Mouse (Mus musculus) heart, embryonic 11.5 days (tissue): Measurements from ENCODE around the gene Mark2. TPM values are rescaled to one million over a fixed set of nuclear protein-coding genes. Genes with fewer than 3 reads are reported as not detected.
A peak's percentile ranks its signal among the peaks of the same experiment; 100 is the strongest.

Experiments
- ATAC-seq: fragments of 200-750 bp; cut with Nextera tagmentation; replicated peaks from 2 replicates; pipeline ENCODE4 v1.8.0; 2017; ENCODE audit warnings: moderate library complexity; ENCODE audit not compliant: insufficient number of reproducible peaks, low FRiP score, low TSS enrichment
- H3K27ac ChIP-seq: fragments of 300-500 bp; sonication (generic); 2 replicates; pipeline ENCODE4 v1.5.1; 2014; ENCODE audit warnings: mild to moderate bottlenecking, low read depth, low read length
- H3K27me3 ChIP-seq: fragments of 300-500 bp; sonication (generic); 2 replicates; pipeline ENCODE4 v1.6.1; 2014; ENCODE audit warnings: mild to moderate bottlenecking, low read length, mixed read lengths; ENCODE audit not compliant: control insufficient read depth, insufficient read depth
- H3K36me3 ChIP-seq: fragments of 300-500 bp; sonication (generic); 2 replicates; pipeline ENCODE4 v1.6.1; 2014; ENCODE audit warnings: mild to moderate bottlenecking, low read length, moderate library complexity, mixed read lengths; ENCODE audit not compliant: control insufficient read depth, insufficient read depth
- H3K4me1 ChIP-seq: fragments of 300-500 bp; sonication (generic); 2 replicates; pipeline ENCODE4 v1.6.1; 2014; ENCODE audit warnings: low read length; ENCODE audit not compliant: control insufficient read depth, insufficient read depth
- H3K4me2 ChIP-seq: fragments of 300-500 bp; sonication (generic); 2 replicates; pipeline ENCODE4 v1.6.1; 2014; ENCODE audit warnings: mild to moderate bottlenecking, moderate library complexity
- H3K4me3 ChIP-seq: fragments of 300-500 bp; sonication (generic); 2 replicates; pipeline ENCODE4 v1.5.1; 2014; ENCODE audit warnings: low read depth, low read length
- H3K9ac ChIP-seq: fragments of 300-500 bp; sonication (generic); 2 replicates; pipeline ENCODE4 v1.6.1; 2014; ENCODE audit warnings: mild to moderate bottlenecking, low read depth, low read length, moderate library complexity
- H3K9me3 ChIP-seq: fragments of 300-500 bp; sonication (generic); replicated peaks from 2 replicates; pipeline ENCODE4 v1.6.1; 2016; ENCODE audit warnings: low read length; ENCODE audit not compliant: control insufficient read depth
- WGBS: fragments of 180-500 bp; shearing (Covaris S2); extraction: QIAGEN DNeasy Blood & Tissue Kit; methylation state at CpG from one replicate; pipeline ENCODE4 v1.1.7; 2014; ENCODE audit not compliant: insufficient replicate concordance; 5-methylcytosine and 5-hydroxymethylcytosine counted together
- polyA plus RNA-seq: library from polyadenylated mRNA; unstranded; fragments of >200 nt; fragmentation: Nextera tagmentation; extraction: Ambion mirVana; gene quantifications from 2 replicates; pipeline ENCODE4 v1.2.1, GENCODE M21; 2014

Gene Mark2
- polyA plus RNA-seq, 1 experiment from 2014 or later, result 34.5 TPM

GRCm38 (mm10) chr19:7295071-7295658 is 46.5 kb downstream of the Mark2 start:
- WGBS, result 46% methylated on average over 13 of the region's 15 CpGs
- H3K9me3 ChIP-seq, result no peaks in the 10 kb centered on the region
- peak overlapping the region; percentile 62 for H3K27ac ChIP-seq
- no peaks in the 10 kb centered on the region; the same call in 1 of the 2 replicates for H3K36me3 ChIP-seq
- no peaks in the 10 kb centered on the region for H3K27me3 ChIP-seq
- ATAC-seq, result peak; percentile 80
- peaks cover 42% of the 10 kb centered on the region for H3K4me1 ChIP-seq
- H3K4me3 ChIP-seq, result peak overlapping the region; percentile 17
- peak overlapping the region; percentile 29 for H3K9ac ChIP-seq
- H3K4me2 ChIP-seq, result peak overlapping the region; percentile 54

- WGBS, result 54% methylated on average over 8 of the region's 8 CpGs
- H3K4me3 ChIP-seq, result peak overlapping the region; percentile 17; the same call in 1 of the 2 replicates
- no peaks in the 10 kb centered on the region for H3K9me3 ChIP-seq
- H3K4me1 ChIP-seq, result peaks cover 49% of the 10 kb centered on the region
- no peak overlapping the region for H3K9ac ChIP-seq
- ATAC-seq, result no peak
- no peaks in the 10 kb centered on the region for H3K27me3 ChIP-seq
- H3K4me2 ChIP-seq, result peak overlapping the region; percentile 54; the same call in 1 of the 2 replicates
- peaks cover 2% of the 10 kb centered on the region; the same call in 1 of the 2 replicates for H3K36me3 ChIP-seq
- no peak overlapping the region for H3K27ac ChIP-seq
Observed at GRCm38 (mm10) chr19:7294098-7294876, 47.4 kb downstream of the Mark2 start.

- no peak overlapping the region for H3K27ac ChIP-seq
- peaks cover 6% of the 10 kb centered on the region for H3K36me3 ChIP-seq
- WGBS, result 83% methylated on average over 7 of the region's 7 CpGs
- no peak for ATAC-seq
- no peak overlapping the region for H3K9ac ChIP-seq
- H3K4me1 ChIP-seq, result peaks cover 43% of the 10 kb centered on the region
- no peak overlapping the region for H3K4me3 ChIP-seq
- no peak overlapping the region for H3K4me2 ChIP-seq
- H3K27me3 ChIP-seq, result no peaks in the 10 kb centered on the region
- no peaks in the 10 kb centered on the region for H3K9me3 ChIP-seq
Observed at GRCm38 (mm10) chr19:7291958-7292709, 49.5 kb downstream of the Mark2 start.

DNA sequence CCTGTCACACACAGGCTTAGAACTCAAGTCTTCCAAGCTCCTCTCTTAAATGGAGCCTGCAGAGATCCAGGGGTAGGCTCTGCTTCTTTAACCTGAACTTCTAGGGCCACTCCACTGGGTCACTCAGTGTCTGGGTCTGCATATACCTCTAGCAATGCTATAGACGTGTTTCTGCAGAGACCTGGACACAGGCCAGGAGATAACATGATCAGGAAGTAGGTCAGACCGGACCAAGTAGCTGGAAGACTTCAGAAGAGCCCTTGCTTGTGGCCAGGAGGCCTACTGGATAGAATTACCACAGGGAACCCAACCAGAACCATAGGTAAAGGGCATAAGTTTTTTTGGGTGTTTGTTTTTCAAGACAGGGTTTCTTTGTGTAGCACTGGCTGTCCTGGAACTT is 51.9 kb downstream of the Mark2 start:
- ATAC-seq, result no peak
- Histone ChIP-seq H3K36me3 (peaks cover 18% of the 10 kb centered on the region), H3K27ac (no peak overlapping the region), H3K4me3 (no peak overlapping the region), H3K9ac (no peak overlapping the region), H3K9me3 (no peaks in the 10 kb centered on the region), H3K4me2 (no peak overlapping the region), H3K27me3 (no peaks in the 10 kb centered on the region), H3K4me1 (peaks cover 30% of the 10 kb centered on the region)
- WGBS, result 30% methylated on average over 2 of the region's 2 CpGs

DNA sequence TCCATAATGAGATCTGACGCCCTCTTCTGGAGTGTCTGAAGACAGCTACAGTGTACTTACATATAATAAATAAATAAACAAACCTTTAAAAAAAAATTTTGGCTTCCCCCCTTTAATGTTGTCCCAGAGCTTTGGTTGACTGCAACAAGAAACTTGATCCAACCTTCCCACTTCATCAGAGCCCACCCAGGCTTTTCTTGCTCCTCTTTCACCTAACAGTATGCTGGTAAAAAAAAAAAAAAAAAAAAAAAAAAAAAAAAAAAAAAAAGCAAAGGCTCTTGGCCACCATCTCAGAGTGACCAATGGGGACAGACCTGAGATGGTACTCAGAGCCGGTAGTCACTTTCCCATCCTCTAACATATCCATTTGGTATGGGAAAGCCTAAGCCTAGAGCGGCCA is 53.4 kb downstream of the Mark2 start:
- WGBS, result 80% methylated on average over 3 of the region's 3 CpGs
- no peak overlapping the region for H3K4me2 ChIP-seq
- H3K27ac ChIP-seq, result no peak overlapping the region
- no peaks in the 10 kb centered on the region for H3K27me3 ChIP-seq
- peaks cover 23% of the 10 kb centered on the region for H3K36me3 ChIP-seq
- no peak overlapping the region for H3K9ac ChIP-seq
- no peak for ATAC-seq
- H3K4me1 ChIP-seq, result peaks cover 15% of the 10 kb centered on the region
- no peak overlapping the region for H3K4me3 ChIP-seq
- no peaks in the 10 kb centered on the region for H3K9me3 ChIP-seq

- Histone ChIP-seq H3K36me3 (peaks cover 37% of the 10 kb centered on the region), H3K4me3 (no peak overlapping the region), H3K9me3 (no peaks in the 10 kb centered on the region), H3K27me3 (no peaks in the 10 kb centered on the region), H3K4me1 (peaks cover 8% of the 10 kb centered on the region), H3K27ac (no peak overlapping the region), H3K9ac (no peak overlapping the region), H3K4me2 (no peak overlapping the region)
- WGBS, result 77% methylated on average over 12 of the region's 12 CpGs
- ATAC-seq, result no peak
Observed at GRCm38 (mm10) chr19:7286563-7287315, 54.9 kb downstream of the Mark2 start.

- Histone ChIP-seq H3K9me3 (no peaks in the 10 kb centered on the region), H3K27ac (no peak overlapping the region), H3K4me2 (no peak overlapping the region), H3K4me3 (no peak overlapping the region), H3K4me1 (peaks cover 5% of the 10 kb centered on the region; the same call in 1 of the 2 replicates), H3K27me3 (no peaks in the 10 kb centered on the region), H3K9ac (no peak overlapping the region), H3K36me3 (peaks cover 45% of the 10 kb centered on the region)
- no peak for ATAC-seq
- 83% methylated on average over 18 of the region's 18 CpGs for WGBS
Observed at GRCm38 (mm10) chr19:7280557-7281330, 60.9 kb downstream of the Mark2 start.
